Mouse (Mus musculus) midbrain, embryonic 15.5 days (tissue): ENCODE measurements around the gene Sult1b1. TPM values are rescaled to one million over a fixed set of nuclear protein-coding genes. Genes with fewer than 3 reads are reported as not detected.

ENCODE experiments used
- ATAC-seq: fragments of 200-750 bp; cut with Nextera tagmentation; replicated peaks from 2 replicates; pipeline ENCODE4 v1.8.0; 2017; ENCODE audit warnings: moderate TSS enrichment
- H3K27ac ChIP-seq: fragments of 300-500 bp; sonication (generic); 2 replicates; pipeline ENCODE4 v1.5.1; 2015; ENCODE audit warnings: mild to moderate bottlenecking, inconsistent platforms
- H3K27me3 ChIP-seq: fragments of 300-500 bp; sonication (generic); replicated peaks from 2 replicates; pipeline ENCODE4 v1.6.1; 2015; ENCODE audit warnings: inconsistent platforms
- H3K36me3 ChIP-seq: fragments of 300-500 bp; sonication (generic); replicated peaks from 2 replicates; pipeline ENCODE4 v1.6.1; 2015; ENCODE audit warnings: inconsistent platforms
- H3K4me1 ChIP-seq: fragments of 300-500 bp; sonication (generic); 2 replicates; pipeline ENCODE4 v1.6.1; 2015; ENCODE audit warnings: inconsistent platforms
- H3K4me2 ChIP-seq: fragments of 300-500 bp; sonication (generic); 2 replicates; pipeline ENCODE4 v1.6.1; 2015; ENCODE audit warnings: inconsistent platforms, mild to moderate bottlenecking, moderate library complexity
- H3K4me3 ChIP-seq: fragments of 300-500 bp; sonication (generic); 2 replicates; pipeline ENCODE4 v1.5.1; 2015; ENCODE audit warnings: mild to moderate bottlenecking, inconsistent platforms
- H3K9ac ChIP-seq: fragments of 300-500 bp; sonication (generic); 2 replicates; pipeline ENCODE4 v1.6.1; 2015; ENCODE audit warnings: mild to moderate bottlenecking, inconsistent platforms
- H3K9me3 ChIP-seq: fragments of 300-500 bp; sonication (generic); 2 replicates; pipeline ENCODE4 v1.6.1; 2016; ENCODE audit warnings: inconsistent platforms
- WGBS: fragments of 180-500 bp; shearing (Covaris S2); methylation state at CpG from one replicate; pipeline ENCODE4 v1.1.7; 2015; ENCODE audit warnings: mixed read lengths; 5-methylcytosine and 5-hydroxymethylcytosine counted together
- polyA plus RNA-seq: library from polyadenylated mRNA; unstranded; fragments of >200 nt; fragmentation: Nextera tagmentation; extraction: Ambion mirVana; gene quantifications from 2 replicates; pipeline ENCODE4 v1.2.1, GENCODE M21; 2015

The Sult1b1 gene
- not detected in 2 replicates for polyA plus RNA-seq

GRCm38 (mm10) chr5:87538111-87538510 lies at the start of gene Sult1b1:
Gene Sult1b1, minus strand, starts transcription at chr5:87538195.
- 86% methylated on average over 2 of the region's 2 CpGs for WGBS
- H3K4me1 ChIP-seq: no peaks in the 10 kb centered on the region
- no peak for ATAC-seq
- H3K4me3 ChIP-seq: no peak within 1 kb of the TSS
- no peaks in the 10 kb centered on the region for H3K9me3 ChIP-seq
- H3K27me3 ChIP-seq: no peaks in the 10 kb centered on the region
- H3K4me2 ChIP-seq: no peak within 1 kb of the TSS
- H3K27ac ChIP-seq: no peak within 1 kb of the TSS
- no peaks in the 10 kb centered on the region for H3K36me3 ChIP-seq
- H3K9ac ChIP-seq: no peak within 1 kb of the TSS

GRCm38 (mm10) chr5:87580389-87580788 lies 42.4 kb upstream of the Sult1b1 start:
- WGBS: 92% methylated on average over 1 of the region's 1 CpGs
- no peak overlapping the region for H3K27ac ChIP-seq
- no peaks in the 10 kb centered on the region for H3K4me1 ChIP-seq
- no peaks in the 10 kb centered on the region for H3K9me3 ChIP-seq
- H3K4me2 ChIP-seq: no peak overlapping the region
- no peaks in the 10 kb centered on the region for H3K27me3 ChIP-seq
- no peaks in the 10 kb centered on the region for H3K36me3 ChIP-seq
- H3K9ac ChIP-seq: no peak overlapping the region
- no peak overlapping the region for H3K4me3 ChIP-seq
- ATAC-seq: no peak

- no peaks in the 10 kb centered on the region for H3K4me1 ChIP-seq
- no peaks in the 10 kb centered on the region for H3K36me3 ChIP-seq
- H3K9me3 ChIP-seq: no peaks in the 10 kb centered on the region
- H3K9ac ChIP-seq: no peak overlapping the region
- no peaks in the 10 kb centered on the region for H3K27me3 ChIP-seq
- no peak overlapping the region for H3K4me3 ChIP-seq
- no peak overlapping the region for H3K27ac ChIP-seq
- 77% methylated on average over 1 of the region's 1 CpGs for WGBS
- ATAC-seq: no peak
- no peak overlapping the region for H3K4me2 ChIP-seq
These were observed 36.2 kb upstream of the Sult1b1 start for GRCm38 (mm10) chr5:87574174-87574573.

- Histone ChIP-seq H3K9ac (no peak overlapping the region), H3K4me1 (no peaks in the 10 kb centered on the region), H3K36me3 (no peaks in the 10 kb centered on the region), H3K27me3 (no peaks in the 10 kb centered on the region), H3K27ac (no peak overlapping the region), H3K4me2 (no peak overlapping the region), H3K4me3 (no peak overlapping the region), H3K9me3 (no peaks in the 10 kb centered on the region)
- no peak for ATAC-seq
- 68% methylated on average over 5 of the region's 5 CpGs for WGBS
These were observed 35.5 kb upstream of the Sult1b1 start for GRCm38 (mm10) chr5:87573490-87573889.

- no peak overlapping the region for H3K9ac ChIP-seq
- H3K9me3 ChIP-seq: no peaks in the 10 kb centered on the region
- 87% methylated on average over 6 of the region's 6 CpGs for WGBS
These were observed 34.8 kb upstream of the Sult1b1 start for GRCm38 (mm10) chr5:87572781-87573180.

GRCm38 (mm10) chr5:87568845-87569244 lies 30.9 kb upstream of the Sult1b1 start, which contains the start of gene Sult1d1:
Gene Sult1d1, minus strand, starts transcription at chr5:87569027.
- no peak within 1 kb of the TSS for H3K4me2 ChIP-seq
- no peak for ATAC-seq
- whole genome bisulfite sequencing: 85% methylated on average over 5 of the region's 5 CpGs
- no peak within 1 kb of the TSS for H3K27ac ChIP-seq
- no peak within 1 kb of the TSS for H3K4me3 ChIP-seq
- no peaks in the 10 kb centered on the region for H3K27me3 ChIP-seq
- no peaks in the 10 kb centered on the region for H3K9me3 ChIP-seq
- no peak within 1 kb of the TSS for H3K9ac ChIP-seq
- no peaks in the 10 kb centered on the region for H3K4me1 ChIP-seq
- no peaks in the 10 kb centered on the region for H3K36me3 ChIP-seq

More at GRCm38 (mm10) chr5:87572781-87573180, 34.8 kb upstream of the Sult1b1 start:
- Histone ChIP-seq H3K4me3 (no peak overlapping the region), H3K4me1 (no peaks in the 10 kb centered on the region), H3K4me2 (no peak overlapping the region), H3K27ac (no peak overlapping the region), H3K27me3 (no peaks in the 10 kb centered on the region), H3K36me3 (no peaks in the 10 kb centered on the region)
- ATAC-seq: no peak

GRCm38 (mm10) chr5:87567306-87567705 lies 29.3 kb upstream of the Sult1b1 start:
- Histone ChIP-seq H3K9ac (no peak overlapping the region), H3K27ac (no peak overlapping the region), H3K9me3 (no peaks in the 10 kb centered on the region), H3K36me3 (no peaks in the 10 kb centered on the region), H3K4me3 (no peak overlapping the region), H3K4me1 (no peaks in the 10 kb centered on the region), H3K4me2 (no peak overlapping the region), H3K27me3 (no peaks in the 10 kb centered on the region)
- WGBS: 87% methylated on average over 1 of the region's 1 CpGs
- ATAC-seq: no peak

- no peak for ATAC-seq
- H3K36me3 ChIP-seq: no peaks in the 10 kb centered on the region
- H3K9me3 ChIP-seq: no peaks in the 10 kb centered on the region
- H3K27me3 ChIP-seq: no peaks in the 10 kb centered on the region
- no peak overlapping the region for H3K9ac ChIP-seq
- H3K4me1 ChIP-seq: no peaks in the 10 kb centered on the region
- H3K27ac ChIP-seq: no peak overlapping the region
- no peak overlapping the region for H3K4me2 ChIP-seq
- no peak overlapping the region for H3K4me3 ChIP-seq
These were observed 25.0 kb upstream of the Sult1b1 start for GRCm38 (mm10) chr5:87562966-87563365.

- no peaks in the 10 kb centered on the region for H3K4me1 ChIP-seq
- H3K36me3 ChIP-seq: no peaks in the 10 kb centered on the region
- 66% methylated on average over 4 of the region's 4 CpGs for WGBS
- H3K9me3 ChIP-seq: no peaks in the 10 kb centered on the region
- no peak overlapping the region for H3K27ac ChIP-seq
- no peak overlapping the region for H3K4me2 ChIP-seq
- no peak overlapping the region for H3K9ac ChIP-seq
- ATAC-seq: no peak
- H3K27me3 ChIP-seq: no peaks in the 10 kb centered on the region
- H3K4me3 ChIP-seq: no peak overlapping the region
These were observed 24.5 kb upstream of the Sult1b1 start for GRCm38 (mm10) chr5:87562526-87562925.

- no peak overlapping the region for H3K4me2 ChIP-seq
- no peaks in the 10 kb centered on the region for H3K9me3 ChIP-seq
- no peak overlapping the region for H3K27ac ChIP-seq
- WGBS: 81% methylated on average over 5 of the region's 5 CpGs
- no peak overlapping the region for H3K4me3 ChIP-seq
- no peaks in the 10 kb centered on the region for H3K27me3 ChIP-seq
- no peaks in the 10 kb centered on the region for H3K4me1 ChIP-seq
- H3K9ac ChIP-seq: no peak overlapping the region
- ATAC-seq: no peak
- H3K36me3 ChIP-seq: no peaks in the 10 kb centered on the region
These were observed 22.1 kb upstream of the Sult1b1 start for GRCm38 (mm10) chr5:87560145-87560544.

- 25% methylated on average over 1 of the region's 1 CpGs for WGBS
- H3K4me2 ChIP-seq: no peak overlapping the region
- no peak overlapping the region for H3K4me3 ChIP-seq
- no peaks in the 10 kb centered on the region for H3K9me3 ChIP-seq
- ATAC-seq: no peak
- no peaks in the 10 kb centered on the region for H3K27me3 ChIP-seq
- H3K9ac ChIP-seq: no peak overlapping the region
- no peaks in the 10 kb centered on the region for H3K4me1 ChIP-seq
- no peaks in the 10 kb centered on the region for H3K36me3 ChIP-seq
- H3K27ac ChIP-seq: no peak overlapping the region
These were observed 12.9 kb upstream of the Sult1b1 start for GRCm38 (mm10) chr5:87550935-87551334.

GRCm38 (mm10) chr5:87535994-87536644 lies 1.9 kb downstream of the Sult1b1 start:
- Histone ChIP-seq H3K4me3 (no peak overlapping the region), H3K4me1 (no peaks in the 10 kb centered on the region), H3K27ac (no peak overlapping the region), H3K9me3 (no peaks in the 10 kb centered on the region), H3K36me3 (no peaks in the 10 kb centered on the region), H3K4me2 (no peak overlapping the region), H3K27me3 (no peaks in the 10 kb centered on the region), H3K9ac (no peak overlapping the region)
- ATAC-seq: no peak
- WGBS: 39% methylated on average over 4 of the region's 4 CpGs

- WGBS: 81% methylated on average over 2 of the region's 2 CpGs
- Histone ChIP-seq H3K36me3 (no peaks in the 10 kb centered on the region), H3K27me3 (no peaks in the 10 kb centered on the region), H3K27ac (no peak overlapping the region), H3K4me3 (no peak overlapping the region), H3K4me1 (no peaks in the 10 kb centered on the region), H3K4me2 (no peak overlapping the region), H3K9ac (no peak overlapping the region), H3K9me3 (no peaks in the 10 kb centered on the region)
- no peak for ATAC-seq
These were observed 5.7 kb downstream of the Sult1b1 start for GRCm38 (mm10) chr5:87532288-87532687.
